Mouse (Mus musculus) erythroblast, embryonic 14.5 days (primary cell): ENCODE measurements around the gene Trmt1. TPM values are rescaled to one million over a fixed set of nuclear protein-coding genes. Genes with fewer than 3 reads are reported as not detected.

Source experiments
- H3K27me3 ChIP-seq: 2 replicates; pipeline ENCODE4 v1.6.1; 2012; ENCODE audit warnings: inconsistent platforms; ENCODE audit not compliant: control insufficient read depth
- H3K36me3 ChIP-seq: 2 replicates; pipeline ENCODE4 v1.6.1; 2012; ENCODE audit warnings: mild to moderate bottlenecking, inconsistent platforms; ENCODE audit not compliant: control insufficient read depth
- H3K4me1 ChIP-seq: 2 replicates; pipeline ENCODE4 v1.6.1; 2012; ENCODE audit warnings: inconsistent platforms; ENCODE audit not compliant: control insufficient read depth
- H3K4me3 ChIP-seq: replicated peaks from 2 replicates; pipeline ENCODE3; 2012; ENCODE audit warnings: moderate library complexity, mild to moderate bottlenecking, inconsistent platforms
- H3K9me3 ChIP-seq: 2 replicates; pipeline ENCODE4 v1.6.1; 2012; ENCODE audit warnings: low read length, inconsistent platforms, mixed read lengths; ENCODE audit not compliant: control insufficient read depth
- GATA1 ChIP-seq: IDR thresholded peaks from 2 replicates; pipeline ENCODE4 v1.6.1; 2012; ENCODE audit warnings: low read length, inconsistent platforms, mixed read lengths
- TAL1 ChIP-seq: IDR thresholded peaks from 3 replicates; pipeline ENCODE4 v1.6.1; 2012; ENCODE audit warnings: low read length, inconsistent platforms, mixed read lengths
- polyA plus RNA-seq: library from polyadenylated mRNA; stranded (reverse); fragments of >175 nt; gene quantifications from 2 replicates; pipeline ENCODE4 v1.2.3, GENCODE M21; 2012

Trmt1 gene
- polyA plus RNA-seq, 1 experiment = 9.0 TPM

DNA sequence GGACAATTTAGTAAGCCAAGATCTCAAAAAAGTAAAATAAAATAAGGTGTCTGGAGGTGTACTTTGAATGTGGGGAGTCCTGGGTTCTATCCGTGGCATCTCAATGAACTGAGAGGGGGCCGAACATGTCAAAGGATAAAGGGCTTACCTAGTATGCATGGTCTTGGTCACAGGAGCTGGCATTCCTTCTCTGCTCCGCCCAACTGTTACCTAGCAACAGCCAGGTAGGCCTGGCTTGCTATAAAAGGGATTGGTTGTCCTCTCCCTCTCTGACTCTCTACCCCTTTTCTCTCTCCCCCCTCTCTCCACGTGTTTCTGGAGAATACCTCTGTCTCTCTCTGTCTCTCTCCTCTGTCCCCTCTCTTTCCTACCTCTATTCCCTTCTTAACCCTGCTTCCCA lies 28.4 kb upstream of the Trmt1 start:
- H3K4me1 ChIP-seq = peaks cover 68% of the 10 kb centered on the region

DNA sequence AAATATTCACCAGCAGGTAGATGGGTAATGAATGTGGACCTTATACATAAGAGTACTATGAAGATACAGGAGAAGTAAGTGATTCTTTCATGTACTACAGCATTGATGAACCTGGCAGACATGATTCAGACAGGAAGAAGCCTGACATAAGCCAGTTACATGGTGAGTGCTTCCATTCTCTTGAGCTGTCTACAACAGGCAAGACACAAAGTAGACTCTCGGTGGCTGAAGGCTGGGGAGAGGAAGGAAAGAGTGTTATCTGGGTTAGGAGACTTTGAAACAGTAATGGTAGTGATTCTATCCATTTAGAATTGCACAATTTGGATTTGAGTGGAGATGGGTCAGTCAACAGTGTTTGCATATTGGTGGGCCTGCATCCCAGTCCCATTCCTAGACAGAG lies 27.2 kb upstream of the Trmt1 start:
- peaks cover 22% of the 10 kb centered on the region for H3K27me3 ChIP-seq
- no peaks in the 10 kb centered on the region for H3K36me3 ChIP-seq
- no peak for TF ChIP-seq TAL1
- no peak for TF ChIP-seq GATA1
- H3K4me1 ChIP-seq = peaks cover 80% of the 10 kb centered on the region
- no peaks in the 10 kb centered on the region for H3K9me3 ChIP-seq
- no peak overlapping the region for H3K4me3 ChIP-seq

More for the DNA sequence above, 28.4 kb upstream of the Trmt1 start:
- TF ChIP-seq GATA1 (no peak), TAL1 (no peak)
- H3K36me3 ChIP-seq = no peaks in the 10 kb centered on the region
- peaks cover 22% of the 10 kb centered on the region for H3K27me3 ChIP-seq
- H3K9me3 ChIP-seq = no peaks in the 10 kb centered on the region
- H3K4me3 ChIP-seq = no peak overlapping the region

- TF ChIP-seq GATA1 (no peak), TAL1 (no peak)
- Histone ChIP-seq H3K4me1 (peaks cover 89% of the 10 kb centered on the region), H3K36me3 (no peaks in the 10 kb centered on the region)
These were observed 25.9 kb upstream of the Trmt1 start for GRCm38 (mm10) chr8:84659936-84660818.

DNA sequence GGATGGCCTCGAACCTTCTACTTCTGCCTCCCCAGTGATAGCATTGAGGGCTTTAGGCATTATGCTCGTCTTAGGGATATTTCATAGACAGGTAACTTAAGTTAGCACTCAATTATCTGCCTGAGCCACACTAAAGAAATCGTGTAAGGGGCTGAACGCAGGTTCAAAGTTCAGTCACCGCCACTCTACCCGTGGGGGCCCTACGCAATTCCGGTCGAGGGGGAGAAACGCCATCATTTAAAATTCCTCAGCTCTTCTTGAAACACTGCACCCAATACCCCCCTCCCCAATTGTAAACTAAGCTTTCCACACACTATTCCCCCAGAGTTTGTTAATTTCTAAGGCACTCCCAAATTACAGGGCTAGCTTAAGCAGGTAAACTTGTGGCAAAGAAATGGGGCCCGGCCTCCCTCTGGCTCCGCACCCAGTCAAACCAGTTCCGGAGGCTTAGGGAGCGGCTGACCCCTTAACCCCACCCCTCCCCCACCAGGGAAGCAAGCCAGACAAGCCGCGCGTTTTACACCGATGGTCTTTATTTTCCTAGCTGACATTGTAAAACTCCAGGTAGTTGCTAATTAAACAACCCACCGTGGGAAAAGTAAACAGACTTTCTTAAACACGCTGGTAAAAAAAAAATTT lies 25.2 kb upstream of the Trmt1 start:
- H3K27me3 ChIP-seq = peaks cover 8% of the 10 kb centered on the region
- H3K9me3 ChIP-seq = no peaks in the 10 kb centered on the region
- TF ChIP-seq TAL1 (no peak), GATA1 (no peak)
- no peaks in the 10 kb centered on the region for H3K36me3 ChIP-seq
- H3K4me1 ChIP-seq = peaks cover 91% of the 10 kb centered on the region
- H3K4me3 ChIP-seq = peak overlapping the region; percentile 92

More at GRCm38 (mm10) chr8:84659936-84660818, 25.9 kb upstream of the Trmt1 start:
- Histone ChIP-seq H3K4me3 (peak overlapping the region; percentile 92), H3K9me3 (no peaks in the 10 kb centered on the region), H3K27me3 (peaks cover 15% of the 10 kb centered on the region)

DNA sequence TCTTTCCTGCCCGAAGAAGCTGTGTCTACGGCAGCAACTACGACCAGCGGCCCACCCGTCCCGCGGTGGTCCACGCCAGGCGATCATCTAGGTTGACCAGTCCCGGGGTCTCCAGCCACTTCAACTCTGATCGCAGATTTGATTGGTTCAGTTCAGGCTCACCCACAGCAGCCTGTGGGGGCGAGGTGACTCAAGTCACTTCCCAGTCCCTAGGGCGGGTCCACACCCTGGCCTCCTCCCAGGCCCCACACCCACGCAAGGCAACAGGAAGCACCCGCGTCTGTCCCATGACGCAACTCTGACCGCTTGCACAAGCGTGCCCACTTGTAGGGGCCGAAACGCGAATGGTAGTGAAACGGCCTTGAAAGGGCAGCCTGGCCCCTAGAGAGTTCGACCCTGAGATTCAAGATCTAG lies 24.6 kb upstream of the Trmt1 start:
- H3K9me3 ChIP-seq = no peaks in the 10 kb centered on the region
- H3K4me3 ChIP-seq = peak overlapping the region; percentile 92
- H3K27me3 ChIP-seq = peaks cover 3% of the 10 kb centered on the region
- H3K4me1 ChIP-seq = peaks cover 90% of the 10 kb centered on the region
- peaks cover 2% of the 10 kb centered on the region; the same call in 1 of the 2 replicates for H3K36me3 ChIP-seq
- TF ChIP-seq TAL1 (no peak), GATA1 (no peak)

- peaks cover 3% of the 10 kb centered on the region for H3K27me3 ChIP-seq
- peaks cover 7% of the 10 kb centered on the region for H3K36me3 ChIP-seq
- TF ChIP-seq GATA1 (no peak), TAL1 (no peak)
- no peaks in the 10 kb centered on the region for H3K9me3 ChIP-seq
- H3K4me1 ChIP-seq = peaks cover 90% of the 10 kb centered on the region
- H3K4me3 ChIP-seq = peak overlapping the region; percentile 92
These were observed 24.0 kb upstream of the Trmt1 start for GRCm38 (mm10) chr8:84661961-84662571.

GRCm38 (mm10) chr8:84662581-84663065 lies 23.5 kb upstream of the Trmt1 start, which contains the start of gene Ier2:
Gene Ier2, minus strand, starts transcription at chr8:84662852.
- H3K9me3 ChIP-seq = no peaks in the 10 kb centered on the region
- H3K27me3 ChIP-seq = peaks cover 3% of the 10 kb centered on the region
- no peak for TF ChIP-seq GATA1
- H3K36me3 ChIP-seq = peaks cover 8% of the 10 kb centered on the region
- peak within 1 kb of the TSS; percentile 92 for H3K4me3 ChIP-seq
- peaks cover 88% of the 10 kb centered on the region for H3K4me1 ChIP-seq

DNA sequence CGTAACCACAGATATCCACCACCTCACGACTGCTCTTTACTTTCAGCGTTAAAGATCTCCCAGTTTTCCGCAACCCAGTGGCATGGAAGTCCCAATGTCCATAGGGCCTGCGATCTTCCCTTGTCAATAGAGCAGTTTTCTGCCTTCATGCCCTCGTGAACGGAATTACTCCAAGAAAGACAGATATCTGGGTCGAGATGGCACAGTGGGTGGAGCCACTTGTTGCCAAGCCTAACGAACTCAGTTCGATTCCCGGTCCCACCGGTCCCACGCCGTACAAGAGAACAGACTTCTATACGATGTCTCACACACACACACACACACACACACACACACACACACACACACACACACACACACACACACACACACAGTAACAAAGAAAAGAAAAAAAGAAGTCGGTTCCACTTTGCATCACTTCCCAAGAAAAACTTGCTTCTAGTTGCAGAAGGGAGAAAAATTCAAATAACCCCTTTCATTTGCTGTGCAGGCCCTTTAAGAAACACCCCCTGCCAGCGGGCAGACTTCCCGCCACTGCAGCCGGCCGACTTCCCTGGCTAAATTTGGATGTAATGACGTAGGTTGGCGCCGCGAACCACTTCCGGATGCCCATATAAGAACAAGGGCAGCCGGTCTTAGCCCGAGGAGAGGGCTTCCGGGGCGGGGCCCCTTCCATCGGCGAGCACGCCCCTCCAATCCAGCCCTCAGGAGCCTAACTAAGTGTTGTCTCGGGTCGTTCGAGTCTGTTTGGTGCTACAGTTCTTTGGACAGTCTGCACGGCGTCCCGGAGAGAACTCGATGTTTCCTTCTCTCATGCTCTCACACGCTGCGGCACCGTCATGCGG lies 22.4 kb upstream of the Trmt1 start:
- Histone ChIP-seq H3K27me3 (peaks cover 3% of the 10 kb centered on the region), H3K36me3 (peaks cover 19% of the 10 kb centered on the region), H3K9me3 (no peaks in the 10 kb centered on the region), H3K4me3 (peak overlapping the region; percentile 92), H3K4me1 (peaks cover 93% of the 10 kb centered on the region)
- TF ChIP-seq GATA1 (no peak), TAL1 (no peak)
